Mouse (Mus musculus): ENCODE data around the gene Rnf126.

Rnf126 gene

DNA sequence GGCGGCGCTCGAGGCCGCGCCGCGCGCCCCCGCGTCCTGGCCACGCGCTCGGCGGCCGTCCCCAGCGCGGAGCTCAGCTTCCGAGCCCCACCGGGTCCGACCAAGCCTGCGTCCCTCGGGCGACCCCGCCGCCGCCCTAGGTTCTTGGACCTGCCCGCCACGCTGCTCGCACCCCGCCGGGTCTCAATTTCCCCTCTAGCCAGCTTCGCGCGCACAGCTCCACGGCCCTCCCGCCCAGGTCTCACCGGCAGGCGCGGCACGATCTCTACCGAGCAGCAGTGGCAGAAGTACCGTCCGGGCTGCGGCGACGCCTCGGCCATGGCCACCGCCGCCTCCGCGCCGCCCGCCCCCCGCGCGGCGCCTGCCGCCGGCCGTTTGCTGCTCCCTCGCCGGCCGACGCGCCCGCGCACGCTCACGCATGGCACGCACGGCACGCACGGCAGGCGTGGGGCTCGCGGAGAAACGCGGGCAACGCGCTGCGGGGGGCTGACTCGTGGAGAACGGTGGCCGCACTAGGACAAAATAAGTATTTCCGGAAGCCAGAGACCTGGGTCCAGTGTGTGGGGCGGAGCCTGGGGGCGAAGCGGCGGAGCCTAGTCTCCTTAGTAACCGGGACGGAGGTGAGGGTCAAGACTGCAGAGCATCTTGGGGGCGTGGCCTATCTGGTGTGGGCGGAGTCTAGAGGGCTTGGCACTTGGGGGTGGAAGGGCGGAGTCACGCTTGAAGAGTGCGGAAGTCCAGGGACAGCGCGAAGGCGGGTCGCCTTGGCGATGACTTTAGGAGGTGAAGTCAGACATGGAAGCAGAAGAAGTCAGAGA, at the start of gene Rnf126:
Rnf126 (minus strand) TSS at position 445 of the 818 bp plus-strand sequence.
- peak; percentile 99 for DNase-seq

DNA sequence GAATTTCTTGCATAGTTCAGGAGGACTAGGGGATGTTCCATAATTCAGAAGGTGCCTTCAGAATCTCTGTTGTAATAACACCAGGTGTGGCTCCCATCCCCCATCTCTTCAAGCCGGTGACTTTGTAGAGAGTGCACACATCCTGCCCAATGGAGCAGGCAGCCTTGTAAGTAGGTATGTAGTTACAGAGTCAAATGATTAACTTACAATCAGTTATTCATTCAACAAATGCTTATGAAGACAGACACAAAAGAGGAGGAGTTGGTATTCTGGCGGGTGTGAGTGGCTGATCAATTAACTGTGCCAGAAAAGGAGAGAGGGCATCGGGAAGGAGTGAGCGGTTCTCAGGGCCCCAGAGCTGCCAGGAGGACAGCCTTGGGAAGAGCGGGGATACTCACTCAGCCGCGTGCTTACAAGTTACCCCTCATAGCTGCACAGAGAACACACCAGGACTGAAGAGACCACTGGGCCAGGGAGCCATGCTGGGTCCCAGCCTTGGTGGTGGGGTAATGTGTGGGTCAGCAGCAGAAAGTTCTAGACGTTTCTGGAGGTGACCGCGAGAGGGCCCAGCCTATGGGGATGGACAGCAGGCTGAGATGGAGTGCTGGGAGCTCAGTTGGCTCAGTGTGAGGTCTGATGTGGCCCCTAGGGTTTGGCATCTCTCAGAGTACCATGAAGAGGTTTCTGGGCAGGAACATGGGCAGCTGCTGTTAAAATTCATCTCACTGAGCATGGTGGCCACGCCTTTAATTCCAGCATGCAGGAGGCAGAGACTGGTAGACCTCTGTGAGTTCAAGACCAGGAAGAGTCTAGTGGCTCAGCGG, 49.1 kb upstream of the Rnf126 start:
- DNase-seq, result no peak

DNA sequence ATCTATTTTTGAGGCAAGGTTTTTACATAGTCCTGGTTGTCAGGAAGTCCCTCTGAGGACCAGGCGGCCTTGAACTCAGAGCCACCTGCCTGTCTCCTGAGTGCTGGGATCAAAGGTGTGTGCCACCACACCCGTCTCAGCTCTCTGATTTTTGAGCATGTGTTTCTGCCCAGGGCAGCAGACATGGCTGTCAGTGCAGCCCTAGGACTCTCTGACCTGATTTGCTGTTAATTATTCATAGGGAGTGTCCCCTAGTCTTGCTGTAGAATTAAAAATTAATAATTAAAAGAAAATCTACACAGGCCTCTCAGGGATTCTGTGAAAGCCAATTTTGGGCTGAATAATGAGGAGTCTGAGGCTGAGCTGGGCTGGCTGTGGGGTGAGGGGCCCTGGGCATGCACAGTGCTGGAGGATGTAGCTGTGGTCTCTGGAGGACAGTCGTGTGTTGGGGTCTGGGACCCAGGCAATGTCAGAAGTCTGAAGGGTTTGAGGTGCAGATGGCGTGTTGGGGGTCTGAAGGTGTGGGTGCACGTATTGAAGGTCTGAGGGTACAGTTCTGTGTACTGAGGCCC, 47.6 kb upstream of the Rnf126 start:
- DNase-seq, result no peak

DNA sequence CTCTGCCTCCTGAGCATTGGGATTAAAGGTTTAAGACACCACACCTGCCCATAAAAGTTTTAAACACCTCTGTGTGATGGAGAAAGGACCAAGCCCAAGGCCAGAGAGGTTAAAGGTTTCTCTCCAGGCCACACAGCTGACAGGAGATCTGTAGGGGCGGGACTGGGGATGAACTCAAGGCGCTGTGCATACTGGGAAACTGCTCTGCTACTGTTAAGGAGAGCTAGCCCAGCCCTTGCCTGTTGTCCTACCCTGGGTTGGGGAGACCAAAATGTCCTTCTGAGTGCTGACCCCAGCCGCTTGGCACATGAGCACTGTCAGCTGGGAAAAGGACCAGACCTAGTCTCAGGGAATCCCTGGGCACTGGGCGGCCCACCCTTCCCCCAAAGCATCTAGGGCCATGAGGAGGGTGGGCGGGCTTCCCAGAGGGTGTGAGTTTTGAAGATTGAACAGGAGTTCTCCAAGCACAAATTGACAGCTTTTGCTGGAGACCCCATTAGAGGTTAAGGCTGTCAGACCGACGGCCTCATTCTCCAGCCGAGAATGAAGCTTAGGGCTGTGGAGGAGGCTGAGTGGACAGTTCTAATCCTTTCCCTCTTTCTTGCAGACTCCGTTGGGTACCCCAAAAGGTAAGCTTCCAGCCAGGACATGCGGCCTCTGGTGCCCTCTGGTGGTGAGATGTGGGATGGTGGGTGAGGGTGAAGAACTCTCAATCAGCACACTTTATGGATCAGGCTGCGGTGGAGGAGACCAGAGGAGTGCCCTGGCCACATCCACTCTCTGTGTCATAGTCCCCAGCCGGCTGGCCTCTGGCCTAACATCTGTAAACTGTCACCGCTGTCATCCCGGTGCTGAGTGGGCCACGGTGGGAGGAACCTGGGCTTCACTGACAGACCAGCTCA, 45.2 kb upstream of the Rnf126 start:
- DNase-seq, result peak; percentile 82

DNA sequence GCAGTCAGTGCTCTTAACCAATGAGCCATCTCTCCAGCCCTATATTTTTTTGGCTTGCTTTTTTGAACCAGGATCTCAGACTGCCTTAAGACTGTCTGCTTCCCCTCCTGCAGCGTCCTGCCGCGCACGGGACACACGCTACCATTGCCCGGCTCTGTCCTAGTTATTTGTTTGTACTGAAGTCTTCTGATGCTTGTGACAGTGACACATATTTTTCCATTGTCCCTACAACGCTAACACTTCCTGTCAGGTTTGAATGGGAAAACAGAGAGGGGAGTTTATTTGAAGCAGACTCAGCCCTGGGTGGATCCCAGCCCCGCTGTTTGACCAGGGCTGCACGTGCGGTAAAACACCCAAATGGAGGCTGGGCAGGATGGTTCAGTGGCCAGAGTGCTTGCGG, 42.0 kb upstream of the Rnf126 start:
- peak; percentile 9 for DNase-seq

DNA sequence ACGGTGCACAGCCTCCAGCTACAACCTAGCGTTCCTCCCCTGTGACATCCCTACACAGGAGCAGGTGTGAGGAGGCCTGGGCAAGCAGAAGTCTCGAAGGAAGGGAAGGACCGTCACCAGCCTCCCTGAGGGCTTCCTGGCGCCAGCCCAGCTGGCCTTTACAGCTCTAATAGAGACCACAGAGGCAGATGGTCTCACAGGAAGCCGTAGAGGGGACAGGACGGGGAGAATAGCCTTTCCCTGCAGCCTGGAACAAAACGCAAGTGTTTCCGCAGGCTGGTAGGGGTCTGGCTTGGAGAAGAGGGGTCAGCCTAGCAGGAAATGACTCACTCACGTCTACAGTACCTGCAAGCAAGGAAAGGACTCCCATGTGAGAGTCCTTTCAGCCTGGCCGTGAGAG, 41.1 kb upstream of the Rnf126 start:
- DNase-seq, result peak; percentile 72

DNA sequence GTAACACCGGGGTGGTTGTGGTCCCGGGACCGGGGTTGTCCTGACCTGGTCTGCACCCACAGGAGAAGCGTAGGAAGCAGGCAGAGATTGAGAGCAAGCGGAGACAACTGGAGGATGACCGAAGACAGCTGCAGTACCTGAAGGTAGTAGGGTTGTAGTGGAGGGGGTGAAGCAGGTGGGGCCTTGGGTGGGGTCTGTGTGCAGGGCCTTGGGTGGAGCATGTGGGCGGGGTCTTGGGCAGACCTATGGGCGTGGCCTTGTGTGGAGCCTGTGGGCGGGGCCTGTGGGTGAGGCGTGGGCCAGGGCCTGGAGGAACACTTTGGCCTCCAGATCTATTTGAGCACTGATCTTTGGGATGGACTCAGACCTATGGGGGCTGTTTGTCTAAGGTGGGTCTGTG, 40.2 kb upstream of the Rnf126 start:
- peak; percentile 46 for DNase-seq

DNA sequence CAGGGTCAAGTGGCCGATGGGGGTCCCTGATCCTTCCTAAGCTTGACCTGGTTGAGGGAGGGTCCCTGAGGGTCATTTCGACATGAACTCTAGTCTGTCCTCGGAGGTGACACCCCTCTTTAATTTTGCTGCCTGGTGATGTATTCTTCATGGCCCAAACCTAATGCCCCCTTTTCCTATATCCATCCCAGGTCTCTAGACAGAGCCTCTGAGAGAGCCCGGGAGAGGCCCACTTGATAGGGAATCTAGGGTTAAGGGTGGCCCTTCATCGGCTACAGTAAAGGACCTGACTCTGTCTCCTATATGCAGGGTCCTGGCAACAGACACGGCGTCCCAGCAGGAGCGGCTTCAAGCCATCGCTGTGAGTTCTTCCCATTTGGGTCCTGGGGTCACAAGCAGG, 39.6 kb upstream of the Rnf126 start:
- peak; percentile 32 for DNase-seq

DNA sequence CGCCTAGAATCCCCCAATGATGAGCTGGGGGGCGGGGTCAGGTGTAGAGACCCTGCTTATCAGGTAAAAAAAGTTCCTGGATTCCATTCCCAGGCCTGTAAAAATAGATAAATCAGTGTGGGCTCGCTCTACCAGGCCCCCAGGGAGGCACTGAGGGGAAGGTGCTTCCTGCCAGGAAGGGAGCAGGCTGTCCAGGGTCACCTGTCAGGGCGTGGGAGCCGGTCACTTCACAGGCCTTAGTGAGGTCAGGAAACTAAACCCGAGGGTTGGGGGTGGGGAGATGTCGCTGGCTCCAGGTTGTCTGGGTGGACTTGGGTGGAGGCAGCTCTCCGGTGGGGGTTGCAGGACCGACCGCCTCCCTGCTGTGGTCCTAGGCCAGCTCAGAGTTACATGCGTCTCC, 38.9 kb upstream of the Rnf126 start:
- DNase-seq, result peak; percentile 52

DNA sequence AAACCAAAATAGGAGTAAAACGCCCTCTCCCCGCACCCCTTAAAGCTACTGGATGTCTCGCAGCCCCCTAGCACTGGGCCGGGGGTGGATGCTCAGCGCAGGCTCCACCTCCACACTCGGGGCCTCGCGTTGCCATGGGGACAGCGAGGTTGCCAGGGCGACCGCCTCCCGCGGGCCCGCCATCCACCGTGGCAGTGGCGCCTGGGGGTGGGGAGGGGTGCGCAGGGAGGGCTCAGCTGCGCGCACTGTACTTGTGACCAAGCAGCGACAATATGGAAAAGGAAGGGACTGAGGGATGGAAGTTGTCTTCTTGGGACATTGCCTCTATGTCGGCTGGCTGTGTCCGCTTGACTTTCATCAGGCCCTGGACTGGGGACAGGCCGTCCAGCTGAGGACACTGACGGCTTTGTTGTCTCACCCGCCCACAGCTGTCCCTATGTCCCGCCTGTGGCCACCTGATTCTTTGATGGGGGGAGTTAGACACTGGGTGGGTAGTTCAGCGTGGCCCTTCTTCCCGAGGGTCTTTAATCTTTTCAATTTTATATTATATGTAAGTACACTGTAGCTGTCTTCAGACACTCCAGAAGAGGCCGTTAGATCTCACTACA, 37.1 kb upstream of the Rnf126 start:
- peak; percentile 67 for DNase-seq

DNA sequence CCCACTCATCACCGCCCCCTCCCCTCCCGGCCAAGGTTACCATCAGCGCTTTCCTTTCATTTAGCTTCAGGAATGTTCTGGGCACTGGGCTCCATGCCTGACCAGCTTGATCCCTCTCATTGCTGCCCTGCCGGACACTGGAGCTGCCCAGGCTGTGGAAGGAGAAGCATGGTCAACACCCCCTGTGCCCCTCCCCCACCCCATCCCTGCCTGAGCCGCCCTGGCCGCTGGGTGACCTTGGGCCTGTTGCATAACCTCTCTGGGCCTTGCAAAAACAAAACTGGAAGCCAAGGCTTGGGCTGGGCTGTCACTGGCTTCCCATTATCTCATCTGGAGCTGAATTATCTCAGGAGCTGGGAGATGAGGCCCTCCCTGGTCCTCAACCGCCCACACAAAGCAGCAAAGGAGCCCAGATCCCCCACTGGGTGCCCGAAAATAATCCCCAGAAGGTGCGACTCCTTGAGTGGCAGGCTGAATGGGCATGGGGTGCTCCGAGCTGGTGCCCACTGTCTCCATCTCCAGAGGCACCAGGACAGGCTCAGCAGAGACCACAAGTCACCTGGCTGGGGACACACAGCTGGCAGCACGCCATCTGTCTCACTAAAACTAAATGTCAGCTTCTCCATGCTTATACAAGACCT, 35.7 kb upstream of the Rnf126 start:
- no peak for DNase-seq

DNA sequence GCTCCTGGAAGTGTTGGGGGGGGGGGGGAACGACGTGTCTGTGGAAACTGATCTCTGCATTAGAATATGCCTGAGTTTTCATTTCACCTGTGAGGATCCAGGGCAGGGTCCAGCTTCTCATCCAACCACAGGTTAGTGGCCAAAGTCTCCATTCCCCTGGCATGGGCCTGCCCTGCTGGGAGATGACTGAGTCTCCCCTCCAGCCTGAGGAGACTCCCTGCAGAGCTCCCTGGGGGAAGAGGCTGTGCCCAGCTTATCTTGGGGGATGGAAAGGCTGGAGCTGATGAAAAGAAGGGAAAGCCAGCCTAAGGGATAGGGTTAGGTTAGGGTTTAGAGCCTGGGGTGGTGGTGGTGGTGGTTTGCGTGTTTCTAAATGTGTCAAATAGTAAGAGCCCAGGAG, 35.1 kb upstream of the Rnf126 start:
- DNase-seq, result no peak

DNA sequence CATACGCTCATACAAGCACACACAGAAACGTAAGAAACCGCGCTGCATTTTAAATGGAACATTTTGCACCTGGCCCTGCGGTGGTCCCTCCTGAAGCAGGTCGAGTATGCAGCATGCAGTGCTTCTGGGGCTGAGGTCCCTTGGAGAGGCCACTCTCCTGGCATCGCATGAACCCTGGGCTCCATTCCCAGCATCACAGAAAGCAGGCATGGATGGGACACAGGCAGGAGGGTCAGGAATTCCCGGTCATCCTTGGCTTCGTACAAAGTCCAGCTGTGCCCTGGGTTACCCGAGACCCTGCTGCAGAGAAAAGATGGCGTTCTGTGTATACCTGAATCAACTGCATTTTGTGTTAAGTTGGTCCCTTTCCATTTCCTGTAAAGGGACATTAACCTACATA, 33.8 kb upstream of the Rnf126 start:
- DNase-seq, result no peak

DNA sequence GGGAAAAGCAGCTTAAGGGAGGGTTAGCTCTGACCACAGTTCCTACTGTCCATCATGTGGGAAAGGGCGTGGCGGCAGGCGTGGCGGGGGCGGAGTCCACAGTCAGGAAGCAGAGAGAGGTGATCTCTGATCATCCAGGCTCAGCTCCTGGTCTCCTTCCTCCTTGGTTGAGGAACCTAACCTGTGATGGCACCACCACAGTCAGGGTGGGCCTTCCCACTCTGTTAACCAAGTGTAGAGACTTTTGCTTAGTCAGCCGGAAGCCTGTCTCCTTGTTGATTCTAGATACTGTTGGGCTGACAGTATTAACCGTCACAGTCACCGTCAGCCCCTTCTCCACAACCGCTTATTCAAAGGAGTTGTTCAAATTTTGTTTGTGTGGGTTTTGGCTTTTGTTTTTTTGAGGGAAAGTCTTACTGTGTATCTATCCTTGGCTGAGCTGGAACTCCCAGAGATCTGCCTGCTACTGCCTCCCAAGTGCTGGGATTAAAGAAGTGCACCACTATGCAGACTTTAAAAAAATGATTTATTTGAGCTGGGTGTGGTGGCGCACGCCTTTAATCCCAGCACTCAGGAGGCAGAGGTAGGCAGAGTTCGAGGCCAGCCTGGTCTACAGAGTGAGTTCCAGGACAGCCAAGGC, 31.7 kb upstream of the Rnf126 start:
- no peak for DNase-seq

DNA sequence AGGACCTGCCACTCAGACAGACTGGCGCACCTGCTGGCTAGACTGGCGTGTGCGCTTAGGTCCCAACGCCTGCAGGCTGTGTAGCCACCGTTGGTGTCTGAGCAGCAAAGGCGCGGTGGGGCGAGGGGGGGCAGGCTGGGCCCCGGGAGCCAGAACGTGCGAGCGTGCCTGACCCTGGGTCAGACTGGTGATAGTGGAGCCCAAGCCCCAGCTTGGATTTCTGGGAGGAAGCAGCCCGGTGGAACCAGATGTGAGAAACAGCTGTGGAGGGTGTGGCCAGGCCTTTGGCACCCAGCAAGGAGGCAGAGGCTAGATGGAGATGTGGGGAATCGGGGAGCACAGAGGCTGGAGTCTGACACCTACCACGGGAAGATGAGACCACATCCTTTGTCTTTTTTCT, 30.6 kb upstream of the Rnf126 start:
- no peak for DNase-seq

DNA sequence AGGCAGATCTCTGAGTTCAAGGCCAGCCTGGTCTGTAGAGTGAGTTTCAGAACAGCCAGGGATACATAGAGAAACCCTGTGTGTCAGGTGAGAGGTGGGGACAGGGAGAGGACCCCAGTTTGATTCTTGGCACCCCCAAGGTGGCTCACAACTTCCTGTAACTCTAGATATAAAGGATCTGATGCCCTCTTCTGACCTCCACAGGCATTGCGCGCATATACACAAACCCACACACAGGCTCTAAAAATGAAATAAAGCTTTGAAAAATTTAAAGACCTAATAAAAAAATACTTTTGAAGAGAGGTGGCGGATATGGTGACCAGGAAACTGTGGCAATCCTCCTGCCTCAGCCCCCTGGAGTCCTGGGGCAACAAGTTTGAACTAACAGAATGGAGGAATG, 29.2 kb upstream of the Rnf126 start:
- DNase-seq, result no peak

DNA sequence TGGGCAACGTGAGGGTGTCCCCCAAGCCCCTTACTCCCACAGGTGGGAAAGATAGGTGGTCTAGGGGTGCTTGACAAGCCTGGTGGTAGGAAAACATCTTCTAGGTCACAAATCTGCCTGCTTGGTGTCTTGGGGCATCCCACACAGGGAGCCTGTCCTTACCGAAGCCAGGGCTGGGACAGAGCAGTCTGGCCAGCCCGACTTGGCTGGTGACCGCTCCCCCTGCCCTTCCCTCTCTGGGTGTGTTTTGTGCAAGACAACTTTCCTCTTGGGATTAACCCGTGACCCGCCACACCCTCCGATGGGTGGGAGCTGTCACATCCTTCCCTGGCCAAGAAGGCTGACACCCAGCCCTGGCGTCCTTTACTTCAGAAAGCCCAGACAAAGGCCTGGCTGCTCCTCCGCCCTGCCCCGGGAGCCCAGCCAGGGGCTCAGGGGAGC, 27.8 kb upstream of the Rnf126 start:
- DNase-seq, result peak; percentile 73

DNA sequence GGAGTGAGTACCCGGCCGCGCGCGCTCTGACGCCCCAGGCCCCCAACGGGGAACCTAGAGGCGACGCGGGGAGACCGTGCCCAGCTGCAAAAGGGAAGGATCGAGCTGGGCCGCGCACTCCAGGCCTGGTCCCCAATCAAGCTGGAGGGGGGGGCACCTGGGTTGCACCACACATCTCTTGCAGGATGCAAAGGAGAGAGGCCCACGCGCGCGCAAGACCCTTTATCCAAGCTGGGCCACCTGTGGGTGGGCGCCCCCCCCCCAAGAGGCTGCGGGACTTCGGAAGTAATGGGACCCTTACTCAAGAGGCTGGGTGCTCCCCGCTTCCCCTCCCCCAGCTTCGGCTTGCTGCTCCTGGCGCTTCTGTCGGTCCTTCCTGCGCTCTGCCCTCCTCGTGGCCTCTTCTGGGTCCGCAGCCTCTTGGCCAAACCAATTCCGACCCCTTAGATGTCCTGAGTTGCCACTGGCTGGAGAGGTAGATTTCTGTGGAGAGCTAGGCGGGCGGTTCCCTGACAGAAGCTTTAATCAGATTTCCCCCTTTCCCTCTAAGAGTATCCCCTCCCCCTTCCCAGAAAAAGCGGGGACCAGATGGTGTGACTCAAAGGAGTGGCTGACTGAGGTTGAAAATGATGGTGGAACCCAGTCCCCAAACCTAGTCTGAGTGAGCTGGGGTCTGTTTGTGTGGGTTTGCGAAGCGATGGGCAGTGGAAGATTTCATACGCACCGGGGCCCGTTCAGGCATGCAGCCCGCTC, 27.2 kb upstream of the Rnf126 start:
- DNase-seq, result peak; percentile 82

DNA sequence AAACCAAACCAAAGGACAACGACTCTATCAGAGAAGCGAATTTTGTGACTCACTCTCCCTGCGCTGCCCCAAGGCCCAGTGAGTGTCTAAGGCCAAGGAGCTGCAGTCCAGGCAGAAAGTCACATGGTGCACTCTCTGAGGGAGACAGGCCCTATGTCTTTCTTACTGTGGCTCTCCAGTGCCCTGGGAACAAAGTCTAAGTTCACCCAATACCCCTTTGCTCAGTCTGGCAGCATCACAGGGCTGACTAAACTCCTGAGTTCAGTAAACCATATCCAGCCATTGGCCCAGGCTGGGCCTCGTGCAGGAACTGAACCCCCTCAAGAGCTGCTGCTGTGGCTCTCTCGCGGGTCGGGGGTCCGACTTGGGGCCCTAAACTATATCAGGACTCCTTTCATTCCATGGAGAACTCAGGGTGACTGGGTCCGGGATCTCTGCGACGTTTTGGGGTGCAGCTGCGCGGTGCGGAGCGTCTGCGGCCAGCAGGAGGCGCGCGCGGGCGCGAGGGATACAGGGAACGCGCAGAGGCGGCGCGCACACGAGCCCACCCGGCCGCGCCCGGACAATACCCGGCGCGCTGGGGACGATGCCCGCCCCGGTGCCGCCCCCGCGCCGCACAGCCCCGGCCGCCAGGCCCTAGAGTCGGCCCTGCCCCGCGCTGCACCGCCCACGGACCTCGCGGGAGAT, 26.4 kb upstream of the Rnf126 start, which contains the start of gene Palm:
Palm (plus strand) TSS at position 522 of the 687 bp plus-strand sequence.
- no peak for DNase-seq
